Mouse (Mus musculus) forebrain, embryonic 11.5 days (tissue): ENCODE data around the gene Ndufv2. TPM values are rescaled to one million over a fixed set of nuclear protein-coding genes. Genes with fewer than 3 reads are reported as not detected.
"Not testable (repeated sequence)": the region's sequence is repeated elsewhere in the genome, so short reads cannot be mapped to it uniquely, and the experiment has no call there.

ENCODE experiments used
- ATAC-seq: fragments of 200-750 bp; cut with Nextera tagmentation; replicated peaks from 2 replicates; pipeline ENCODE4 v1.8.0; 2017; ENCODE audit warnings: moderate TSS enrichment; ENCODE audit not compliant: low FRiP score
- DNase-seq: peaks from one replicate; pipeline ENCODE4 v3.0.0-alpha.2; 2017; ENCODE audit warnings: low spot score
- H3K27ac ChIP-seq: fragments of 300-500 bp; sonication (generic); 2 replicates; pipeline ENCODE4 v1.5.1; 2014; ENCODE audit warnings: low read depth, low read length
- H3K27me3 ChIP-seq: fragments of 300-500 bp; sonication (generic); 2 replicates; pipeline ENCODE4 v1.6.1; 2014; ENCODE audit warnings: mild to moderate bottlenecking, low read length, mixed read lengths; ENCODE audit not compliant: control insufficient read depth, insufficient read depth
- H3K36me3 ChIP-seq: fragments of 300-500 bp; sonication (generic); 2 replicates; pipeline ENCODE4 v1.6.1; 2014; ENCODE audit warnings: mild to moderate bottlenecking, low read length, moderate library complexity, mixed read lengths; ENCODE audit not compliant: control insufficient read depth, insufficient read depth
- H3K4me1 ChIP-seq: fragments of 300-500 bp; sonication (generic); replicated peaks from 2 replicates; pipeline ENCODE4 v1.6.1; 2014; ENCODE audit warnings: low read length, mixed read lengths; ENCODE audit not compliant: control insufficient read depth, insufficient read depth
- H3K4me2 ChIP-seq: fragments of 300-500 bp; sonication (generic); 2 replicates; pipeline ENCODE4 v1.6.1; 2014; ENCODE audit warnings: low read depth, mild to moderate bottlenecking, low read length, moderate library complexity, mixed read lengths; ENCODE audit not compliant: severe bottlenecking
- H3K4me3 ChIP-seq: fragments of 300-500 bp; sonication (generic); 2 replicates; pipeline ENCODE4 v1.5.1; 2014; ENCODE audit warnings: low read depth, low read length
- H3K9ac ChIP-seq: fragments of 300-500 bp; sonication (generic); 2 replicates; pipeline ENCODE4 v1.6.1; 2014; ENCODE audit warnings: low read length
- H3K9me3 ChIP-seq: fragments of 300-500 bp; sonication (generic); 2 replicates; pipeline ENCODE4 v1.6.1; 2016; ENCODE audit warnings: low read length, mixed read lengths; ENCODE audit not compliant: control insufficient read depth
- WGBS: fragments of 180-500 bp; shearing (Covaris S2); extraction: QIAGEN DNeasy Blood & Tissue Kit; methylation state at CpG from one replicate; pipeline ENCODE4 v1.1.7; 2014; 5-methylcytosine and 5-hydroxymethylcytosine counted together
- polyA plus RNA-seq: library from polyadenylated mRNA; unstranded; fragments of >200 nt; fragmentation: Nextera tagmentation; extraction: Ambion mirVana; gene quantifications from 2 replicates; pipeline ENCODE4 v1.2.1, GENCODE M21; 2014

Ndufv2 gene
- polyA plus RNA-seq, 1 experiment from 2014 or later, result 317 TPM

- WGBS, result under 1% methylated on average over 35 of the region's 53 CpGs
- Histone ChIP-seq H3K4me3 (peak within 1 kb of the TSS; percentile 91), H3K9me3 (no peaks in the 10 kb centered on the region), H3K9ac (peak within 1 kb of the TSS; percentile 72), H3K27me3 (0 out of 2 replicates have a peak, but pooled peaks cover 2% of the 10 kb centered on the region), H3K36me3 (no peaks in the 10 kb centered on the region; the same call in 1 of the 2 replicates), H3K27ac (peak within 1 kb of the TSS; percentile 72), H3K4me1 (no peaks in the 10 kb centered on the region), H3K4me2 (peak within 1 kb of the TSS; percentile 76)
- ATAC-seq (peak; percentile 99), DNase-seq (peak; percentile 95)
Measured at GRCm38 (mm10) chr17:66076934-66077333, 24.4 kb downstream of the Ndufv2 start, which contains the start of gene Ankrd12. Gene Ankrd12, minus strand, starts transcription at chr17:66077089.

GRCm38 (mm10) chr17:66076174-66076927, 25.0 kb downstream of the Ndufv2 start:
- peak; percentile 90 for ATAC-seq
- H3K27me3 ChIP-seq, result 0 out of 2 replicates have a peak, but pooled peaks cover 2% of the 10 kb centered on the region
- peak overlapping the region; percentile 91 for H3K4me3 ChIP-seq
- peak overlapping the region; percentile 72 for H3K27ac ChIP-seq
- no peaks in the 10 kb centered on the region for H3K4me1 ChIP-seq
- H3K36me3 ChIP-seq, result no peaks in the 10 kb centered on the region; the same call in 1 of the 2 replicates
- DNase-seq, result peak; percentile 71
- H3K4me2 ChIP-seq, result peak overlapping the region; percentile 76
- no peaks in the 10 kb centered on the region for H3K9me3 ChIP-seq
- H3K9ac ChIP-seq, result peak overlapping the region; percentile 72
- WGBS, result under 1% methylated on average over 80 of the region's 95 CpGs

GRCm38 (mm10) chr17:66075827-66076173, 25.6 kb downstream of the Ndufv2 start:
- no peak overlapping the region for H3K27ac ChIP-seq
- H3K36me3 ChIP-seq, result no peaks in the 10 kb centered on the region; the same call in 1 of the 2 replicates
- H3K4me2 ChIP-seq, result peak overlapping the region; percentile 76
- 6% methylated on average over 12 of the region's 12 CpGs for WGBS
- no peak for DNase-seq
- 0 out of 2 replicates have a peak, but pooled peaks cover 2% of the 10 kb centered on the region for H3K27me3 ChIP-seq
- no peaks in the 10 kb centered on the region for H3K9me3 ChIP-seq
- ATAC-seq, result no peak
- H3K4me1 ChIP-seq, result no peaks in the 10 kb centered on the region
- H3K4me3 ChIP-seq, result peak overlapping the region; percentile 91
- peak overlapping the region; percentile 72 for H3K9ac ChIP-seq

- Histone ChIP-seq H3K9me3 (no peaks in the 10 kb centered on the region), H3K4me1 (no peaks in the 10 kb centered on the region), H3K4me3 (no peak overlapping the region), H3K27ac (no peak overlapping the region), H3K9ac (no peak overlapping the region), H3K27me3 (0 out of 2 replicates have a peak, but pooled peaks cover 2% of the 10 kb centered on the region), H3K36me3 (no peaks in the 10 kb centered on the region), H3K4me2 (no peak overlapping the region)
- 89% methylated on average over 7 of the region's 7 CpGs for WGBS
- no peak for DNase-seq
- ATAC-seq, result no peak
Measured at GRCm38 (mm10) chr17:66073971-66074370, 27.4 kb downstream of the Ndufv2 start.

GRCm38 (mm10) chr17:66069036-66069435, 32.3 kb downstream of the Ndufv2 start:
- not testable (repeated sequence) for H3K9ac ChIP-seq, DNase-seq, H3K9me3 ChIP-seq, H3K4me3 ChIP-seq, H3K27me3 ChIP-seq, H3K27ac ChIP-seq, H3K4me2 ChIP-seq, ATAC-seq, H3K36me3 ChIP-seq, H3K4me1 ChIP-seq
- WGBS, result 88% methylated on average over 2 of the region's 2 CpGs

- H3K9ac ChIP-seq, result no peak overlapping the region
- no peak overlapping the region for H3K27ac ChIP-seq
- ATAC-seq, result no peak
- DNase-seq, result no peak
- H3K27me3 ChIP-seq, result no peaks in the 10 kb centered on the region
- no peak overlapping the region for H3K4me2 ChIP-seq
- no peaks in the 10 kb centered on the region for H3K4me1 ChIP-seq
- 94% methylated on average over 4 of the region's 4 CpGs for WGBS
- no peak overlapping the region for H3K4me3 ChIP-seq
- H3K36me3 ChIP-seq, result no peaks in the 10 kb centered on the region
- H3K9me3 ChIP-seq, result no peaks in the 10 kb centered on the region
Measured at GRCm38 (mm10) chr17:66065115-66065514, 36.2 kb downstream of the Ndufv2 start.

GRCm38 (mm10) chr17:66061241-66061938, 40.0 kb downstream of the Ndufv2 start:
- no peaks in the 10 kb centered on the region for H3K36me3 ChIP-seq
- H3K9me3 ChIP-seq, result no peaks in the 10 kb centered on the region
- WGBS, result 48% methylated on average over 8 of the region's 8 CpGs
- H3K4me3 ChIP-seq, result no peak overlapping the region
- no peak for ATAC-seq
- no peak overlapping the region for H3K4me2 ChIP-seq
- no peak for DNase-seq
- H3K4me1 ChIP-seq, result no peaks in the 10 kb centered on the region
- H3K9ac ChIP-seq, result no peak overlapping the region
- no peaks in the 10 kb centered on the region for H3K27me3 ChIP-seq
- no peak overlapping the region for H3K27ac ChIP-seq

- no peaks in the 10 kb centered on the region for H3K36me3 ChIP-seq
- H3K27ac ChIP-seq, result no peak overlapping the region
- ATAC-seq, result no peak
- no peak overlapping the region for H3K4me2 ChIP-seq
- no peaks in the 10 kb centered on the region for H3K9me3 ChIP-seq
- H3K9ac ChIP-seq, result no peak overlapping the region
- WGBS, result 88% methylated on average over 4 of the region's 4 CpGs
- H3K4me1 ChIP-seq, result no peaks in the 10 kb centered on the region
- no peak for DNase-seq
- no peak overlapping the region for H3K4me3 ChIP-seq
- H3K27me3 ChIP-seq, result no peaks in the 10 kb centered on the region
Measured at GRCm38 (mm10) chr17:66058160-66058559, 43.2 kb downstream of the Ndufv2 start.
